Mouse (Mus musculus): ENCODE data around the gene Dgki. TPM values are rescaled to one million over a fixed set of nuclear protein-coding genes. Genes with fewer than 3 reads are reported as not detected.

Dgki gene
- total and polyA plus RNA-seq, 2 experiments from 2014 or later = 0.11 to 0.33 TPM

DNA sequence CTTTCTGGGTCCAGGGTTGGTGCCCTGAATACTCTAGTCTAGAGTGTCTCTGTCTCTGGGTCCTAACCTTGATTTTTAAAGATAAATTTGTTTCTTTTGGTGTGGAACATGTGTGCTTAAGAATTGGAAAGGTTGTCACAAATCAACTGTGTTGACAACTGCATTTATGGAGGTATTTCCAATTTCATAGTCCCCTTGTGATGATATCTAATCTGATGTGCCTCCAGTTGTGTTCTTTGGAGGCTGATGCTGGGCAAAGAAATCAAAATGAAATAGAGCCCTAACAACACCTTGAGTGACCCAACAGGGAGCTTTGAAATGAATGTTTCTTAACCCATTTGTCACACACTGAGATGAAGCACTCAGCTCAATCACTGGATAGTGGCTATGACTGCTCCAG lies 15.5 kb upstream of the Dgki start:
- Histone ChIP-seq H3K9ac (replicated peaks; ENCODE audit: low read depth, low read length) (no peak overlapping the region), H3K27me3 (ENCODE audit: control insufficient read depth, insufficient read depth, low read length) (no peaks in the 10 kb centered on the region), H3K4me3 (ENCODE audit: low read depth, low read length) (no peak overlapping the region), H3K4me2 (ENCODE audit: low read depth, low read length) (no peak overlapping the region), H3K4me1 (ENCODE audit: control insufficient read depth, insufficient read depth) (no peaks in the 10 kb centered on the region), H3K9me3 (replicated peaks; ENCODE audit: control insufficient read depth, low read length) (no peaks in the 10 kb centered on the region), H3K27ac (ENCODE audit: low read depth) (no peak overlapping the region), H3K36me3 (replicated peaks; ENCODE audit: control insufficient read depth, insufficient read depth, low read length) (no peaks in the 10 kb centered on the region)
- DNase-seq (ENCODE audit: low spot score) (no peak), ATAC-seq (ENCODE audit: insufficient read depth, low read depth) (no peak)
- TF ChIP-seq CTCF (IDR thresholded peaks at IDR 0.05; ENCODE audit: low read depth) (no peak), EP300 (IDR thresholded peaks at IDR 0.05; ENCODE audit: low read depth) (no peak)

DNA sequence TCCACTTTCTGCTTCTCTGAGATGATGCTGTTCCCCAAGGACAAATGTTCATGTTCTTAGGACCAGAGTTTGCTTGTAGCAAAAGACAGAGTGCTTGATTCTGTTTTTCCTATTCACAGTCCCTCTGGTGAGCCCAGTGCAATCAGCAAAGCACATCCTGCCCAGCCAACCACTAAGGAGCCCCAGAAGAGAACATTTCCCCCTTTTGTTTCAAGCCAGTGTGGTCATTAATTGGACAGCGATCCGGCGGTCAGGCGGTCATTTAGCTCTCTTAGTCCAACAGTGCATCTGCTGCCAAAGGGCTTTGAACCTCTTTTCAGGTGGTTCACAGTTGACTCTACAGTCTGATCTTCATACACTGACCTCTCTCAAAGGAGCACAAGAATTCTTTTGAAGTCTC lies 10.6 kb upstream of the Dgki start:
- 61% methylated on average over 4 of the region's 4 CpGs for WGBS
- ATAC-seq (ENCODE audit: insufficient read depth, low read depth) = no peak
- Histone ChIP-seq H3K4me3 (ENCODE audit: low read depth, low read length) (no peak overlapping the region), H3K27me3 (ENCODE audit: control insufficient read depth, insufficient read depth, low read length) (no peaks in the 10 kb centered on the region), H3K9ac (replicated peaks; ENCODE audit: low read depth, low read length) (no peak overlapping the region), H3K9me3 (replicated peaks; ENCODE audit: control insufficient read depth, low read length) (no peaks in the 10 kb centered on the region), H3K36me3 (replicated peaks; ENCODE audit: control insufficient read depth, insufficient read depth, low read length) (no peaks in the 10 kb centered on the region), H3K27ac (ENCODE audit: low read depth) (no peak overlapping the region), H3K4me2 (ENCODE audit: low read depth, low read length) (no peak overlapping the region), H3K4me1 (ENCODE audit: control insufficient read depth, insufficient read depth) (no peaks in the 10 kb centered on the region)
- TF ChIP-seq CTCF (IDR thresholded peaks at IDR 0.05; ENCODE audit: low read depth) (no peak), EP300 (IDR thresholded peaks at IDR 0.05; ENCODE audit: low read depth) (no peak)
- DNase-seq (ENCODE audit: low spot score) = no peak

DNA sequence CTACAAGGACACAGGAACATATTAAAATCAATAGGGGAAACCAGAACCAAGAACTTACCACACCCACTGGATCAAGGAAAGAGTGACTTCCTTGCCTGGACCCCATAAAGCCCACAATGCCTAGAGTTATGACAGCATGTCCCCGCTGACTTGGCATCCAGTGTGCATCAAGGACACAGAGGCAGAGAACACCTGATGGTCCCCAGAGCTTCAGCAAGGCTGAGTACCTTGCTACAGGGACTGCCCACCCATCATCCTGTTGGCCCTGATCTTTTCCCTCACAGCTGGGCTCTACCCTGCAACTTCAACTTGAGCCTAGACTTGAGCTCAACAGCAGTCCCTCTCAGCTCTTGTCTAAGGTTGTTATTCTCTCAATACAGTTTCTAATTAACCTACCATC lies 6.6 kb upstream of the Dgki start:
- DNase-seq (ENCODE audit: low spot score) (no peak), ATAC-seq (ENCODE audit: insufficient read depth, low read depth) (no peak)
- Histone ChIP-seq H3K9ac (replicated peaks; ENCODE audit: low read depth, low read length) (no peak overlapping the region), H3K27me3 (ENCODE audit: control insufficient read depth, insufficient read depth, low read length) (peaks cover 5% of the 10 kb centered on the region), H3K36me3 (replicated peaks; ENCODE audit: control insufficient read depth, insufficient read depth, low read length) (no peaks in the 10 kb centered on the region), H3K4me3 (ENCODE audit: low read depth, low read length) (no peak overlapping the region), H3K4me2 (ENCODE audit: low read depth, low read length) (no peak overlapping the region), H3K4me1 (ENCODE audit: control insufficient read depth, insufficient read depth) (no peaks in the 10 kb centered on the region), H3K9me3 (replicated peaks; ENCODE audit: control insufficient read depth, low read length) (no peaks in the 10 kb centered on the region), H3K27ac (ENCODE audit: low read depth) (no peak overlapping the region)
- TF ChIP-seq CTCF (IDR thresholded peaks at IDR 0.05; ENCODE audit: low read depth) (no peak), EP300 (IDR thresholded peaks at IDR 0.05; ENCODE audit: low read depth) (no peak)
- WGBS = 85% methylated on average over 1 of the region's 1 CpGs

DNA sequence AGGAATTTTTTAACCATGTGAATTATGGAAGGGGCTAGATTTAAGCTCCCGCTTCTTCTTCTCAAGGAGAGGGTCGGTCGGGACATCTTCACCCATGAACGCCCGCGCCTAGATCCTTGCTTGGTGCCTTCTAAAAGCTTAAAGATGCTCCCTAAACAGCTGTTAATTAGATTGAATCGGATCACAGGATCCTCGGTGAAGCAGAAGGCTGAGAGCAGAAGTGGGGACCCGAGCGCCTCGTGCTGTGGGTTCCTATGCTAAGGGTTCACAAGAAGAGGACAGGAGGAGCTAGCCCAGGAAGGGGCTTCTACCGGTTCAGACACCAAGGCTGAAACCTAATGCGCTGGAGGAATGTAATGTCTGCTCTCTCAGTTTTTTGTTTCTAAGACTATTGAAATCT lies 508 bp upstream of the Dgki start:
- ATAC-seq (ENCODE audit: insufficient read depth, low read depth) (no peak), DNase-seq (ENCODE audit: low spot score) (no peak)
- Histone ChIP-seq H3K27ac (ENCODE audit: low read depth) (no peak overlapping the region), H3K27me3 (ENCODE audit: control insufficient read depth, insufficient read depth, low read length) (peaks cover 35% of the 10 kb centered on the region), H3K9ac (replicated peaks; ENCODE audit: low read depth, low read length) (no peak overlapping the region), H3K4me3 (ENCODE audit: low read depth, low read length) (peak overlapping the region; percentile 57; the same call in 1 of the 2 replicates), H3K4me1 (ENCODE audit: control insufficient read depth, insufficient read depth) (peaks cover 6% of the 10 kb centered on the region; the same call in 1 of the 2 replicates), H3K9me3 (replicated peaks; ENCODE audit: control insufficient read depth, low read length) (no peaks in the 10 kb centered on the region), H3K36me3 (replicated peaks; ENCODE audit: control insufficient read depth, insufficient read depth, low read length) (no peaks in the 10 kb centered on the region), H3K4me2 (ENCODE audit: low read depth, low read length) (peak overlapping the region; percentile 84)
- TF ChIP-seq CTCF (IDR thresholded peaks at IDR 0.05; ENCODE audit: low read depth) = no peak
- no peak for TF ChIP-seq EP300 (IDR thresholded peaks at IDR 0.05; ENCODE audit: low read depth)
- WGBS = 20% methylated on average over 13 of the region's 13 CpGs

DNA sequence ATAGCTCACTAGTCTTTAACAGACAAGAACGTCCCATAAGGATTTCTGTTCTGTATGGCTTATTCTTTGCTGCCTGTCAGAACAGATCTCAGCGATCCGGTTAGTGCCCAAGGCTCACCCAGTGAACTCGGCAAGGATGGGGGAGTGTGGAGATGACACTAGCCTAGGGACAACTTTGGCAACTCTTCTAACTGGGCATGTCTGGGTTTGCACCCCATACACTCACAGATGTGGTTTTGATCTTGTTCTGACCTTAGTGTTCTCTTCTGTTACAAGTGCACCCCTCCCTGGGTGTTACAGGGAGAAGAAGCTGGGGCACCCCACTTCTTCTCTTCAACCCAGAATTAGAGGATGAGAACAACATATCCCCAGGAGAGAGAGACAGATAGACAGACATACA lies 1.0 kb downstream of the Dgki start:
- no peak for ATAC-seq (ENCODE audit: insufficient read depth, low read depth)
- Histone ChIP-seq H3K4me1 (ENCODE audit: control insufficient read depth, insufficient read depth) (peaks cover 6% of the 10 kb centered on the region; the same call in 1 of the 2 replicates), H3K4me3 (ENCODE audit: low read depth, low read length) (peak overlapping the region; percentile 57), H3K36me3 (replicated peaks; ENCODE audit: control insufficient read depth, insufficient read depth, low read length) (no peaks in the 10 kb centered on the region), H3K9ac (replicated peaks; ENCODE audit: low read depth, low read length) (no peak overlapping the region), H3K27ac (ENCODE audit: low read depth) (no peak overlapping the region), H3K27me3 (ENCODE audit: control insufficient read depth, insufficient read depth, low read length) (peaks cover 35% of the 10 kb centered on the region), H3K9me3 (replicated peaks; ENCODE audit: control insufficient read depth, low read length) (no peaks in the 10 kb centered on the region), H3K4me2 (ENCODE audit: low read depth, low read length) (peak overlapping the region; percentile 84)
- no peak for TF ChIP-seq EP300 (IDR thresholded peaks at IDR 0.05; ENCODE audit: low read depth)
- TF ChIP-seq CTCF (IDR thresholded peaks at IDR 0.05; ENCODE audit: low read depth) = no peak
- 34% methylated on average over 4 of the region's 4 CpGs for WGBS
- no peak for DNase-seq (ENCODE audit: low spot score)

DNA sequence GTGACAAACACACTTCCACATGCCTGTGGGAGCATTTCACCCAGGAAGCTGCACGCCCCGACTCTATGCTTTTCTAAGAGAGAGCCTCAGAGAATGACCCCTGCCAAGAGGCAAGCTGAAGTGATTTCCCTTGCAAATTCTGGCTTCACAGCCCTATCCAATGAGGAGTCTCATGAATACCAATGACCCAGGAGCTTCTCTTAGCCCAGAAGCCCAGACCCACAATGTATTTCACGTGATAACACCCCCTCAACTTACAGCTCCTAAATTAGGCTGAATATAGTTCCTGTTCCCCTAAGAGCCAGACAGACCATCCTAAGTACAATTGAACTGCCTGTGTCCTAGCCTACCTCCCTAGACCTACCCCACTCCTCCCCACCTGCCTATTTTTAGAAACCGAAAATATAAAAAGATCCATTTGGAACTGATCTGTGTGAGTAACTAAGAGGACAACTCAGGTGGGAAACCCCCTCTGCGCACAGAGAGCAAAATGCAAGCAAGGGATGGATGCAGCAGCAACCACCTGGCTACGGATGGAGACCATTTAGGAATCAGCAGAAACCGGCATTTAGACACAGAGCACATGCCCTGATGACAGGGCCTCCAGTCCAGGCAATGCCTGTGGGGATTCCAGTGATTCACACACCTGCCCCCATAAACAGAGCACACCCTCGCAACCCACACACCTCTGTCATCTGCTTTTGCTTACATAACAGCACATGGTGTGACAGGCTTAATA lies 2.1 kb downstream of the Dgki start:
- no peak for DNase-seq (ENCODE audit: low spot score)
- Histone ChIP-seq H3K4me1 (ENCODE audit: control insufficient read depth, insufficient read depth) (peaks cover 6% of the 10 kb centered on the region; the same call in 1 of the 2 replicates), H3K27ac (ENCODE audit: low read depth) (no peak overlapping the region), H3K9me3 (replicated peaks; ENCODE audit: control insufficient read depth, low read length) (no peaks in the 10 kb centered on the region), H3K27me3 (ENCODE audit: control insufficient read depth, insufficient read depth, low read length) (peaks cover 35% of the 10 kb centered on the region), H3K4me3 (ENCODE audit: low read depth, low read length) (no peak overlapping the region), H3K36me3 (replicated peaks; ENCODE audit: control insufficient read depth, insufficient read depth, low read length) (no peaks in the 10 kb centered on the region), H3K9ac (replicated peaks; ENCODE audit: low read depth, low read length) (no peak overlapping the region), H3K4me2 (ENCODE audit: low read depth, low read length) (no peak overlapping the region)
- TF ChIP-seq EP300 (IDR thresholded peaks at IDR 0.05; ENCODE audit: low read depth) (no peak), CTCF (IDR thresholded peaks at IDR 0.05; ENCODE audit: low read depth) (no peak)
- ATAC-seq (ENCODE audit: insufficient read depth, low read depth) = no peak
- 46% methylated on average over 8 of the region's 8 CpGs for WGBS
